Mouse (Mus musculus) embryo, embryonic 11 days (tissue): ENCODE measurements around the gene Proser2.
"Not testable (repeated sequence)": the region's sequence is repeated elsewhere in the genome, so short reads cannot be mapped to it uniquely, and the experiment has no call there.

ENCODE experiments used
- DNase-seq: peaks from one replicate; pipeline ENCODE4 v3.0.0-alpha.2; 2015

Proser2 gene

GRCm38 (mm10) chr2:6128136-6128805, 1.7 kb downstream of the Proser2 start:
- DNase-seq, result no peak

- no peak for DNase-seq
These were observed 7.0 kb downstream of the Proser2 start for GRCm38 (mm10) chr2:6123046-6123445.

- no peak for DNase-seq
These were observed 8.9 kb downstream of the Proser2 start for GRCm38 (mm10) chr2:6121091-6121490.

GRCm38 (mm10) chr2:6118246-6118645, 11.8 kb downstream of the Proser2 start:
- no peak for DNase-seq

- DNase-seq, result no peak
These were observed 16.2 kb downstream of the Proser2 start for GRCm38 (mm10) chr2:6113792-6114191.

- no peak for DNase-seq
These were observed 17.4 kb downstream of the Proser2 start for GRCm38 (mm10) chr2:6112619-6113018.

- no peak for DNase-seq
These were observed 24.6 kb downstream of the Proser2 start for GRCm38 (mm10) chr2:6105437-6105836.

GRCm38 (mm10) chr2:6100755-6101154, 29.3 kb downstream of the Proser2 start:
- no peak for DNase-seq

GRCm38 (mm10) chr2:6100027-6100749, 29.8 kb downstream of the Proser2 start:
- DNase-seq, result peak; percentile 69

GRCm38 (mm10) chr2:6099443-6099842, 30.6 kb downstream of the Proser2 start:
- no peak for DNase-seq

- peak; percentile 54 for DNase-seq
These were observed 31.1 kb downstream of the Proser2 start for GRCm38 (mm10) chr2:6098924-6099323.

GRCm38 (mm10) chr2:6097113-6097716, 32.8 kb downstream of the Proser2 start:
- no peak for DNase-seq

- DNase-seq, result not testable (repeated sequence)
These were observed 40.1 kb downstream of the Proser2 start for GRCm38 (mm10) chr2:6089941-6090340.

- no peak for DNase-seq
These were observed 42.9 kb downstream of the Proser2 start for GRCm38 (mm10) chr2:6087151-6087550.

- DNase-seq, result no peak
These were observed 44.1 kb downstream of the Proser2 start for GRCm38 (mm10) chr2:6085622-6086530.

- no peak for DNase-seq
These were observed 46.3 kb downstream of the Proser2 start for GRCm38 (mm10) chr2:6083696-6084095.

- no peak for DNase-seq
These were observed 47.4 kb downstream of the Proser2 start for GRCm38 (mm10) chr2:6082615-6083014.

- no peak for DNase-seq
These were observed 48.9 kb downstream of the Proser2 start for GRCm38 (mm10) chr2:6081108-6081507.

- DNase-seq, result no peak
These were observed 50.0 kb downstream of the Proser2 start for GRCm38 (mm10) chr2:6080037-6080436.

- no peak for DNase-seq
These were observed 54.5 kb downstream of the Proser2 start for GRCm38 (mm10) chr2:6075530-6075896.

- DNase-seq, result peak; percentile 69
These were observed 55.0 kb downstream of the Proser2 start for GRCm38 (mm10) chr2:6074891-6075529.

- no peak for DNase-seq
These were observed 57.2 kb downstream of the Proser2 start for GRCm38 (mm10) chr2:6072685-6073260.
